Mouse (Mus musculus) cerebellum, adult 2 months (tissue): ENCODE measurements at regions not wholly inside any gene's neighbourhood (a gene's known extent, or its start where the extent isn't known, plus 50 kb on each side); places are given as distances from the start of the nearest gene placed in this dataset.

Experiments used
- CTCF ChIP-seq: fragments of 200-500 bp; IDR thresholded peaks from 2 replicates; pipeline ENCODE4 v1.5.1; 2011; ENCODE audit warnings: low read depth, mild to moderate bottlenecking, control low read depth, low read length, moderate library complexity, borderline replicate concordance; ENCODE audit not compliant: insufficient read depth
- POLR2A ChIP-seq: fragments of 200-500 bp; IDR thresholded peaks from 2 replicates; pipeline ENCODE4 v1.6.1; 2011; ENCODE audit warnings: low read length, control low read depth, borderline replicate concordance; ENCODE audit not compliant: insufficient read depth

DNA sequence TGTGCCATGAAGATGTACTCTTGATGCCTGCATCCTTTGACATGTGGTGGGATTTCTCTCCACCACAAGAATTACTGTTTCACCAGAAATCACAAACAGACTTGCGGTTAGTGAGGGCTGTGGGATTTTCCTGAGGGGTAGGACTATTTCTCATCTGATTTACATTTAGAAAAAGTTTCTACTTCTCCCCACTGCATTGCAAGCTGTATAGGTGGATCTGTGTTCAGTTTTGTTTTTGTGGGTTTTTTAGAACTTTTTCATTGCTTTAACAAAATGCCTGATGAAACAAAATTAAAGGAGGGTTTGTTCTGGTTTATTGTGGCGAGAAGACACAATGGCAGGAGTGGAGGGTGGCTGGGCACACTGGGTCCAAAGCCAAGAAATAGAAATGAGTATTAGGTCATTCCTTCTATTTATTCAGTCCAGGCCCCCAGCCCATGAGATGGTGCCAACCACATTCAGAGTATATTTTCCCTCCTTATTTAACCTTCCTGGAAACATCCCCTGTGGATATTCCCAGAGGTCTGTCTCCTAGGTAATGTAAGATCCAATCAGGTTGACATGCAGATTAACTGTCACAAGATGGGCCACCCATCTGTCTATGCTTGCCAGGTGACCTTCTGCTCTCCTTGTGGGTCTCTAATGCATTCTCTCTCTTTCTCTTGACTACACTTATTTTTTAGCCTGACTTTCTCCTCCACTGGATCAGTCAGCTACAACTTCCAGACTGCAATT lies 96.3 kb upstream of the Spaca1 start:
- TF ChIP-seq CTCF (no peak), POLR2A (no peak)
